Mouse (Mus musculus) kidney, adult 2 months (tissue): ENCODE results near the gene Fam173a.

Experiments
- CTCF ChIP-seq: fragments of 200-500 bp; conservative IDR thresholded peaks from 2 replicates; pipeline ENCODE4 v1.5.1; 2011; ENCODE audit warnings: low read depth, mild to moderate bottlenecking, control low read depth, low read length, moderate library complexity, mixed read lengths; ENCODE audit not compliant: insufficient read depth, insufficient read length
- POLR2A ChIP-seq: fragments of 200-500 bp; IDR thresholded peaks from one replicate; pipeline ENCODE4 v1.6.1; 2011; ENCODE audit warnings: low read depth, low read length, control low read depth

GRCm38 (mm10) chr17:25818851-25819780 is 26.4 kb upstream of the Fam173a start:
- TF ChIP-seq POLR2A (no peak), CTCF (no peak)
